Mouse (Mus musculus) liver, embryonic 14.5 days (tissue): Measurements from ENCODE around the gene Rxfp1.

Experiments
- CTCF ChIP-seq: IDR thresholded peaks from 2 replicates; pipeline ENCODE4 v1.5.1; 2016; ENCODE audit warnings: antibody characterized with exemption, low read depth, control low read depth
- EP300 ChIP-seq: IDR thresholded peaks from 2 replicates; pipeline ENCODE4 v1.6.1; 2016; ENCODE audit warnings: antibody characterized with exemption, low read depth

DNA sequence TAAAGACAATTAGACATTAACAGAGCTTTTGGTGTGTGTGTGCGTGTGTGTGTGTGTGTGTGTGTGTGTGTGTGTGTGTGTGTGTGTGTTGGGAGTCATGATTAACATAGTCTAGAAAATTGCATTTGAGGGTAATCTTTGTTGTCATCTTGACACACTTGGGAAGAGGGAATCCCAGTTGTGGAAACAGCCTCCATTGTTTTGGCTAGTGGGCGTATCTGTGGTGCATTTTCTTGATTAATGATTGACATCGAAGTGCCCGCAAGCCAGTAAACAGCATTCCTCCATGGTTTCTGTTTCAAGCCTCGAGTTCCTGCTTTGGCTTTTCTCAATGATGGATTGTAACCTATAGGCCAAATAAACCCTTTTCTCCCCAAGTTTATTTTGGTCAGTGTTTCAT is 81.0 kb downstream of the Rxfp1 start:
- TF ChIP-seq CTCF (no peak), EP300 (no peak)
